Comparison of ENCODE assay signal across 15 mouse cellular contexts in genomic region chr2:157746558-157746957, GRCm38 (mm10). TPM values are rescaled to one million over a fixed set of nuclear protein-coding genes. Genes with fewer than 3 reads are reported as not detected.
DNase-seq lines count a peak whose midpoint lies in the region; ATAC-seq and TF ChIP-seq lines count a peak whose summit lies in the region.
"Had no signal": no experiment of that assay in that cellular context is flagged by ENCODE, and none has a peak within 500 bp of the region (broad histone marks: within the 10 kb centered on the region; RNA-seq: fewer than 3 reads in every experiment).

No protein-coding gene starts in this region.

- H3K4me1 ChIP-seq in hindbrain, embryonic 13.5 days (replicated peaks): peaks cover 37% of the 10 kb centered on the region
- peaks cover 12% of the 10 kb centered on the region for H3K4me1 ChIP-seq in hindbrain, postnatal 0 days (ENCODE audit: insufficient read depth, low read length)
- H3K4me1 ChIP-seq in liver, embryonic 12.5 days: peaks cover 27% of the 10 kb centered on the region

- peak overlapping the region; percentile 64 for H3K27ac ChIP-seq in hindbrain, embryonic 13.5 days
- no peak overlapping the region for H3K27ac ChIP-seq in hindbrain, postnatal 0 days
- H3K27ac ChIP-seq in liver, embryonic 12.5 days: no peak overlapping the region
- H3K27ac ChIP-seq: limb, embryonic 13.5 days had no signal

- TF ChIP-seq CTCF in hindbrain, postnatal 0 days (IDR thresholded peaks at IDR 0.05; ENCODE audit: low read depth): no peak
- no peak for TF ChIP-seq CTCF in brain, embryonic 14.5 days (IDR thresholded peaks at IDR 0.05; ENCODE audit: borderline replicate concordance, extremely low read depth, insufficient read depth, insufficient read length)

- DNase-seq in hindbrain, postnatal 0 days (ENCODE audit: low spot score): no peak
- DNase-seq in CD4-positive, CD25-positive, alpha-beta regulatory T cell, adult 2 months (ENCODE audit: low read depth, low spot score): peak; percentile 71
- DNase-seq in brain, embryonic 14.5 days (ENCODE audit: low read depth): peak; percentile 68
- DNase-seq in naive thymus-derived CD4-positive, alpha-beta T cell, adult 2 months (ENCODE audit: low read depth): peak; percentile 83
- DNase-seq in adipocyte (ENCODE audit: low spot score): no peak
- DNase-seq in kidney, adult 8-10 months: no peak
- DNase-seq: cerebellum, postnatal 14 days; gastrocnemius, postnatal 10 days; kidney, adult 2 months; layer of hippocampus, adult 9-11 months; lung, postnatal 10 days had no signal

- no peak overlapping the region for H3K4me3 ChIP-seq in hindbrain, embryonic 13.5 days
- H3K4me3 ChIP-seq in hindbrain, postnatal 0 days (ENCODE audit: low read length): no peak overlapping the region
- no peak overlapping the region for H3K4me3 ChIP-seq in liver, embryonic 12.5 days
- H3K4me3 ChIP-seq: limb, embryonic 13.5 days had no signal

- no peaks in the 10 kb centered on the region for H3K9me3 ChIP-seq in hindbrain, embryonic 13.5 days
- H3K9me3 ChIP-seq in hindbrain, postnatal 0 days (ENCODE audit: low read length): no peaks in the 10 kb centered on the region
- no peaks in the 10 kb centered on the region for H3K9me3 ChIP-seq in liver, embryonic 12.5 days (replicated peaks)

- ATAC-seq in hindbrain, embryonic 13.5 days (ENCODE audit: low FRiP score): no peak
- no peak for ATAC-seq in hindbrain, postnatal 0 days
- ATAC-seq in liver, embryonic 12.5 days: no peak

- H3K36me3 ChIP-seq in hindbrain, embryonic 13.5 days: peaks cover 9% of the 10 kb centered on the region; the same call in 1 of the 2 replicates
- H3K36me3 ChIP-seq in hindbrain, postnatal 0 days (ENCODE audit: insufficient read depth, low read length): no peaks in the 10 kb centered on the region
- peaks cover 21% of the 10 kb centered on the region for H3K36me3 ChIP-seq in liver, embryonic 12.5 days

- WGBS in hindbrain, embryonic 13.5 days: 70% methylated on average over 9 of the region's 9 CpGs
- WGBS in hindbrain, postnatal 0 days: 68% methylated on average over 9 of the region's 9 CpGs
- 46% methylated on average over 9 of the region's 9 CpGs for WGBS in liver, embryonic 12.5 days (ENCODE audit: insufficient replicate concordance)

- H3K9ac ChIP-seq in hindbrain, embryonic 13.5 days: no peak overlapping the region
- H3K9ac ChIP-seq in hindbrain, postnatal 0 days (replicated peaks; ENCODE audit: low read length): no peak overlapping the region
- no peak overlapping the region for H3K9ac ChIP-seq in liver, embryonic 12.5 days
- H3K9ac ChIP-seq: limb, embryonic 13.5 days had no signal

- H3K4me2 ChIP-seq in hindbrain, embryonic 13.5 days: no peak overlapping the region
- no peak overlapping the region for H3K4me2 ChIP-seq in hindbrain, postnatal 0 days (ENCODE audit: low read depth, low read length)
- H3K4me2 ChIP-seq in liver, embryonic 12.5 days: no peak overlapping the region
- H3K4me2 ChIP-seq: limb, embryonic 13.5 days had no signal

- TF ChIP-seq POLR2A in brain, embryonic 14.5 days (IDR thresholded peaks at IDR 0.05; ENCODE audit: borderline replicate concordance, extremely low read depth, insufficient read depth, insufficient read length, poor library complexity, severe bottlenecking): no peak

- H3K27me3 ChIP-seq in hindbrain, embryonic 13.5 days: no peaks in the 10 kb centered on the region
- no peaks in the 10 kb centered on the region for H3K27me3 ChIP-seq in hindbrain, postnatal 0 days (ENCODE audit: insufficient read depth, low read length)
- H3K27me3 ChIP-seq in liver, embryonic 12.5 days (replicated peaks): no peaks in the 10 kb centered on the region
- H3K27me3 ChIP-seq: CH12.LX; limb, embryonic 13.5 days had no signal

RNA-seq across cellular contexts. Expression of gene Ctnnbl1, which starts 9.4 kb away (rescaled TPM):
- 70.6 and 72.8 TPM in 2 replicates for polyA plus RNA-seq in hindbrain, embryonic 13.5 days (2015; fragmentation: Nextera tagmentation; extraction: Ambion mirVana)
- 28.7 and 30.3 TPM in 2 replicates for total RNA-seq in hindbrain, postnatal 0 days (2014; rRNA removed)
- polyA plus RNA-seq in hindbrain, postnatal 0 days (2015; fragmentation: Nextera tagmentation; extraction: Ambion mirVana): 42.7 and 45.4 TPM in 2 replicates
- 61.8 TPM in 2 replicates for polyA plus RNA-seq in brain, embryonic 14.5 days (2012; rRNA removed)
- 35.7 and 39.0 TPM in 2 replicates for polyA plus RNA-seq in liver, embryonic 12.5 days (2016; fragmentation: Nextera tagmentation; extraction: Ambion mirVana)

Comparison
In these comparisons a context has a peak if more than half of its experiments do, and no peak if none do; other contexts are left out.
1. DNase-seq: peak in CD4-positive, CD25-positive, alpha-beta regulatory T cell, adult 2 months (single experiment), brain, embryonic 14.5 days (single experiment) and naive thymus-derived CD4-positive, alpha-beta T cell, adult 2 months (single experiment); none in hindbrain, postnatal 0 days (single experiment), adipocyte (single experiment) and kidney, adult 8-10 months (0 of 2).